Mouse (Mus musculus) lung, postnatal 10 days (tissue): Measurements from ENCODE around the gene Fam111a.

Experiments used
- DNase-seq: peaks from one replicate; pipeline ENCODE4 v3.0.0; 2021

The Fam111a gene

DNA sequence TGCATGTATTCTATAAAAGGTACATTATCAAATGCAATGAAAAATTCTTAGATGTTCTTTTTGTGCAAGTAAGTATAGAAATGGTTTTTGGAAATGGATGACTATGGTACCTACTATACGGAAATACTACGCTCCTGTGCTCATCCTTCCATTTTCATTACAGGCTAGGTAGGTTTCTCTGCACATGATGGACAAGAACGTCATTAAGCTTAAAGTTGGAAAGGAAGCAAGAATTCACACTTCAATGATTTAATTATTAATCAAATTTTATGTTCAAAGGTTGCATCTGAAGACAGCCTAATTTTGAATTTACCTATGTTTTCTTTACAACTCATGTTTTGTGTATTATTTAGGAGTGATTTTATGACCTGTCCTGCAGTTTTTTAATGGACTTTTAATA is 88.7 kb downstream of the Fam111a start:
- DNase-seq: no peak

DNA sequence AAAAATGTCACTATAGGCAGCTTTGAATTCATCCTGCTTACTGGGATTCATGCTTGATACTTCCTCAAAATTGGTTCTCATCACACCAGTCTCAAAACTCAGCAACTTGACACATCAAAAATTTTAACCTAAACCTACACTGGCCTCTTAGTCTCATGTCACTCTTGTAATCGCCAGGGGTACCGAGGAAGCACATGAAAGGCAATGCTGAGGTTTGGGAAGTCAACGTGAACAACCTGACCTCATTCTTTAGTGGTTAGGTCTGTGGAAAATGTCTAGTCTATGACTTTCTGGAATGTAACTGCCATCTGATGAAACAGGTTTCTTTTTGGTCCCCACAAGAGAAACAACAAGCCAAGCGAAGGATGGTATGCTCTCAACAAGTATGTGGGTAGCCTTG is 89.4 kb downstream of the Fam111a start:
- no peak for DNase-seq

- no peak for DNase-seq
Observed at GRCm38 (mm10) chr19:12636863-12637262, 91.3 kb downstream of the Fam111a start.

DNA sequence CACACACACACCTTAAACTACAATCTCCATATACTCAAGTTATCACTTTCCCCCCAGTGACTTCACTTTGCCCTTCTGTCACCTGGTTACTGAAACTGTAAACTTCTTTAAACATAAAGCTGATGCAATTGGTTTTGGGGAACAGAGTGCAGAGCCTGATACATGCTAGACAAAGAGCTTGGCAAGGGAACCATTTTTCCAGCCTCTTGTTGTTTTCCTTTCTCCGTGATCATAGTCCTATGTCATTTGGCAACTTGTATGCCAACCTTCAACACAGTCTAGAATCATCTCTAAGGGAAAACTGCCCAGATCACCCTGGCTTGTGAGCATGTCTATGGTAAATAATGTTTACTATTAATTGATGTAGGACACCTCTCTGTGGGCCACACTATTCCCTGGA is 92.5 kb downstream of the Fam111a start:
- no peak for DNase-seq
